Mouse (Mus musculus) heart, adult 2 months (tissue): ENCODE results near the gene Cbl.

Source experiments
- CTCF ChIP-seq: fragments of 200-600 bp; IDR thresholded peaks from 2 replicates; pipeline ENCODE4 v1.8.1; 2022; ENCODE audit warnings: antibody characterized with exemption, mild to moderate bottlenecking, moderate library complexity
- EP300 ChIP-seq: fragments of 200-500 bp; IDR thresholded peaks from 2 replicates; pipeline ENCODE4 v1.6.1; 2011; ENCODE audit warnings: low read depth, low read length, control low read depth; ENCODE audit not compliant: insufficient read depth
- POLR2A ChIP-seq: fragments of 200-500 bp; IDR thresholded peaks from 2 replicates; pipeline ENCODE4 v1.6.1; 2011; ENCODE audit warnings: mild to moderate bottlenecking, low read depth, low read length, control low read depth; ENCODE audit not compliant: insufficient read depth

DNA sequence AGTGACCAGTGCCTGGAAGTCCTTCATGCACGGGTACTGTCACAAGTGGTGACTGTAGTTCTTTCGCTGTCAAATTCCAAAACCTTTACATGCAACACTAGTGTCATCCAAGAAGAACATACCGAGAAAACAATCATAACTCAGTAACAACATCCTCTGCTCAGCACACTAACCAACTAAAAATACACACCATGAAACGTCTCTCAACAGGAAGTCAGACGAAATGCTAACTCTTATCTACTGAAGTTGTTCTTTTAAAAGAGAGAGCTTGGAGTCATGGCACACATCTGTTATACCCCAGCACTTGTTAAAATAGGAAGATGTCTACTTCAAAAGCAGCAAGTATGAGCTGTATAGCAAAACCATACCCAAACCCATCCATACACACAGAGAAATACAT lies 52.3 kb downstream of the Cbl start:
- TF ChIP-seq CTCF (no peak), EP300 (no peak), POLR2A (no peak)
